Mouse (Mus musculus): ENCODE results near the gene Trdmt1.

Trdmt1 gene

DNA sequence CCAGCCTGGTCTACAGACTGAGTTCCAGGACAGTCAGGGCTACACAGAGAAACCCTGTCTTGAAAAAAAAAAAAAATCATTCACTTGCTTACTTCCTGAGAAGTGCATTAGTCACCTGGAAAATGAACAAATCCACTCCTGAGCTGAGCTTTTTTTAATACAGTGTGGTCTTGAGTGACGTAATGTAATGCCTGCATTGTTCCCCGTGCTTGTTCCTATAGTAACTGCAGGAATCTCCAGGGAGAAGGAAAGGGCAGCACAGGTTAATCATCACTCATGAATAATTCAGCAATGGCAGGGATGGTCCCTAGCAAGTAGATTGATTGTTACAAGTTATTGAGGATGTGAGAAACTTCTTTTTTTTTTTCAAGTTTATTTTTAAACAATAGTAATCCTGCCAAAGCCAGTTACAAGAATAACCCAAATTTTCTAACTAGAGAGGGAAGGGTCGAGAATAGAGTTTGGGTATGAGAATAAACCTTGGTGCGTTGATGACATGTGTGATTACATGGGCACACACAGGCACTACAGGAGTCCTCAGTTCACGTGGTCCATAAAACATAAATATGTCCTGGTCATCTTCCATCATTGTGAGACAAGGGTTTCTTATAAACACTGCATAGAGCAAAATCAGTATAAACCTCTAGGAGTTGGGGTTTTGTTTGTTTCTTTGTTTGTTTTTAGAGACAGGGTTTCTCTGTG lies 44.0 kb downstream of the Trdmt1 start:
- no peak for DNase-seq (ENCODE audit: low spot score in 2 of 2)

DNA sequence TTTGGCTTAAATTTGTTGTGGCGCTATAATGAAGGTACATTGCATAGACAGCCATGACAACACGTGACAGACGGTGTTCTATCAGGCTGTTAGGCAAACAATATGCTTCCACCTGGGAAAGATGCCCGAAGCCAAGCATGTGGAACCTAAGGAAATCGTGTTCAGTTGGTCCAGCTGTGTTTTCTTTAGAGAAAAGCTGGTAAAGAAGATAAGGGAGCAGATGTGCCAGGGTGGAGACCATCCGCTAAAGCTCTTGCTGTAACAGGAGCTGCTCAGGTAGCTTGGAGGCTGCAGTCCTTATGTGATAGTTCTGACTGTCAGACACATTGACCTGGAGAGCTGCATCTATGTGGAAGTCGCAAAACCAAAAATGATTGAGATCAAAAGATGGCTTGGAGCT lies 45.3 kb downstream of the Trdmt1 start:
- DNase-seq (ENCODE audit: low spot score in 2 of 2), result no peak

DNA sequence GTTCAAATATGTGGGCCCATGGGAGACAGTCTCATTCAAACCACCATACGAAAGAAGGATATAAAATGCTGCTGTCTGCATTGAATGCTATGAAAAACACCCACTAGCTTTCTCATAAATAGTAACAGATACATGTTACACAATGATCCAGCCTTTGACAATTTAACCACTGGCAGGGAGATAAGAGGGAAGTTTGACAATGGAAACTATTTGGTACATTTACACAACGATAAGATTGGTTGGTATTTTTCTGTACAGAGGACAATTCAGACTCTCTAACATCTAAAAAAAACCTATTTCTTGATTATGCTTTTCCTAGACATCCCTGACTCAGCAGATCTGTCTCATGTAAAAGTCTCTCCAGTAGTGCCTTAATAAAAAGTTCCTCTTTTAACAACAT lies 48.4 kb downstream of the Trdmt1 start:
- no peak for DNase-seq (ENCODE audit: low spot score in 2 of 2)

DNA sequence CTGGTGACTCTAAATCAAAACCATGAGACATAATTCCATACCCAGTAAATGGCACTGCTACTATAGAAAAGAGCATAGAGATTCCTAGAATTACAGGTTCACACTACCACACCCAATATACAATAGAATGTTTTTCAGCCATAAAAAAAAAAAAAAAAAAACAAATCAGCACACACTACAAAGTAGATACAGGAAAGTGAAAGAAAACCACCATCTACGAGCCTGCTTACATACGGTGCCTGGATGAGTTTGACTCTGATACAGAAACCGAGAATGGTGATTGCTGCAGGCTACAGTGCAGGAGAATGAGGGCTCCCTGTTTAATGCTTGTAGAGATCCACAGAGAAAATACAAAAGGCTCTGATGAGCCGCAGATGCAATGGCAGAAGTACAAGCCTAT lies 51.5 kb downstream of the Trdmt1 start:
- no peak for DNase-seq (ENCODE audit: low spot score in 2 of 2)

DNA sequence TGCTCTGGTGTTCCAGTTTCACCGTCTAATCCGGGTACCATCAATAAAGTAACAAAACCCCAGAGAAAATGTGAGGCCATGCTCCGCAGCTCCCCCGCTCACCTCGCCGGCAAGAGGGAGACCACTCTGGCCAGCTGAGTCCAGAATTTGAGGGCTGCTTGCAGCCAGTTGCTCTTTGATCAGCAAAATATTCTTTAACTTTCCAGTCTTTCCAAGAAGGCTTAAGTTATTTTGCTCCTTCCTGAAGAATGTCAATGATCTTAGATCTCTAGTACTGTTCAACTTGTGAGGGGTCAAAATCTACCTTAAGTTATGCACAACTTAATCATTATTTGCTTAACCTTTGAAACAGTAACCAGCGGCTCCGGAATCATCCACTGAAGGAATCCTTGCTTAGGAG lies 52.7 kb downstream of the Trdmt1 start, which contains the start of gene Cubn:
Cubn (minus strand) TSS at position 80 of the 400 bp plus-strand sequence.
- DNase-seq (ENCODE audit: low spot score in 2 of 2), result no peak

DNA sequence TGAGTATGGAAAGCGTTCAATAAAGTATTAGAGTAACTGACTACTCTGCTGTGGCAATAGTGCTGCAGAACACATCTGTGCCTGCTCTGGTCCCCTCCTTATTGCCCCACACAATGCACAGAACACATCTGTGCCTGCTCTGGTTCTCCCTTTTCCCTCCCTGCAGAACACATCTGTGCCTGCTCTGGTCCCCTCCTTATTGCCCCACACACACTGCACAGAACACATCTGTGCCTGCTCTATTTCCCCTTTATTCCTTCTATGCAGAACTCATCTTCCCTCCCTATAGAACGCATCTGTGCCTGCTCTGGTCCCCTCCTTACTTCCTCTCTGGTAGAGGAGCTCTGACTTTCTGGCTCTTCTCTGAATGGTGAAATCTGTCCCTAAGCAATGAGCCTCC lies 54.0 kb downstream of the Trdmt1 start:
- no peak for DNase-seq (ENCODE audit: low spot score in 2 of 2)

DNA sequence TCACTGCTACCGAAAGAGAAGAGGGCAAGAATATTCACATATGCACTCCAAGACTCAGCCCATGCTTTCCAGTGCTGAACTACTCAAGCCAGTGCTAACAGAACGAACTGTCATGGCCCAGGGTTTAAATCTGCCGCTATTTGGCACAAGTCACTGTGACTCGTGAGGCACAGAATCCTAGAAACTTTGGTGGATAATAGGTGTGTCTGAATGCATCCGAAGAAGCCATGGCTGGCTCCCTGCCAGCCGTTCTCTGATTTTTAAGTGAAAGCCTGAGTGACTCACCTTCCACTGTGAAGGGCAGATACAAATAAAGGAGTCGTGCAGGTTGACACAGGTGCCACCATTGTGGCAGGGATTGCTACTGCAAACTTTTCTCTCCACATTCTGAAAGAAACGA lies 58.0 kb downstream of the Trdmt1 start:
- DNase-seq (ENCODE audit: low spot score in 2 of 2), result no peak

DNA sequence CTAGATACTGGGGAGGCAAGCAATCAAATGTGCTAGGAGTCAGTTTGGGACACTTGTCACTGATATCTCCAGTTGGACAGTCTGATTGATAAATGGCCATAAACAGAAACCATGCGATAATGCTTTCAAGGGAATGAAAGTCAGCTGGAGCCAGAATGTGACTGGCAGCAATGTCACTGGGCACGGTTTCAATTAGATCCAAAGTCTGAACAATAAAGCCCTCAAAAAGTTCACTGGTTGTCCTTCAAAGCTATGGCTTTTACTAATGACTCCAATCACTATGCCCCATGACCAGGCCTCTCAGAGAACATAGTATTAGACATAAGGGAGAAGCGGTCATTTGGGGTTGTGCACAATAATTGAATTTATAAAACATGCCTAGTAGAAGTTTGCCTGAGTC lies 59.9 kb downstream of the Trdmt1 start:
- no peak for DNase-seq (ENCODE audit: low spot score in 2 of 2)

DNA sequence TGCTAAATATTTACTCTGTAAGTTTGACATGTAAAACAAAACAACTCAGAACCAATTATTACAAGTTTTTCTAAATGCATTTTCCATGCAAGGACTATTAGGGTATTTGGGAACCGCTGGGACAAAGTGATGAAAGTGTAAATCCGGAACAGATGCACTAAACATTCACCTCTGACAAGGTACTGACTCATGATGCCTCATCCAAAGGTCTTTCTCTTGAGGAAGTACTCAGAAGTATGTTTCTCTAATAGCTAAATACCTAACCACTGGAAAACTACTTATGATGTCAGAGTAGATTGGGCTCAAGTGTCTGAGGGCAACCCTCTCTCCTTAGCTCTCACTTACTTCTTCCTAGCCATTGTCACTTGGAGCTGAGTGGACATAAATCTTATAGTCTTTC lies 63.7 kb downstream of the Trdmt1 start:
- DNase-seq (ENCODE audit: low spot score in 2 of 2), result no peak

DNA sequence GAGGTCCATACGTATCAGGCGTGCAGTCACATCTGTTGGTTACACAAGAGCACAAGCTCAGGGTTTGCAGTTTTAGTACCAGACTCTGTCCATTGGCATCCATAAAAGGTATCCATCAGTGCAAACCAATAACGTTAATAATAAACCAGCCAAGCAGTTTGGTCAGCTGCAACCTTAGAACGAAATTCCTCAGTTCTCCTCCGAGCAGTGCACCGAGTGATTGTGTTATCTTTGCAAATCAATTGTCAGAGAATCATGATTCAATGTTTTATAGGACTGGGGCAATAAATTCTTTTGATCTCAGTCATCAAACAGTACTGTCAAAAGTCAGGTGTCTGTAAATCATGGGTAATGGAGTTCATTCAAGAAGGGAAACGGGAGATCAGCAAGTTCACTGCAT lies 65.3 kb downstream of the Trdmt1 start:
- DNase-seq (ENCODE audit: low spot score in 2 of 2), result no peak

DNA sequence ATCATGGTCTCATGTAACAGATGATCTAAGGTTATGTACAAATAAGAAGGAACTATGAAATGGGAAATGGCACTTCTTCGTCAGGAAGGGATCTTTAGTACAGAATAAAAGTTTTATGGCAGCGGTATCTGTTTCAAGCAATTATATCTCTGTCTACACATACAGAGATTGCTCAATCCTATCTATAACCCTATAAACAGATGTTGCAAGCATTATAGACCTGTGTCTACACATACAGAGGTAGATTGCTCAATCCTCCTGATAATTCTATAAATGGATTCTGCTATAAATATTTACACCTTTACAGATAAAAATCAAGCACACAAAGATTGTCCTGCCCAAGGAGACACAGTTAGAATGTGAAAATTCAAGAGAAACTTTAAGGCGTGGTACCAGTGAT lies 74.4 kb downstream of the Trdmt1 start:
- no peak for DNase-seq (ENCODE audit: low spot score in 2 of 2)

DNA sequence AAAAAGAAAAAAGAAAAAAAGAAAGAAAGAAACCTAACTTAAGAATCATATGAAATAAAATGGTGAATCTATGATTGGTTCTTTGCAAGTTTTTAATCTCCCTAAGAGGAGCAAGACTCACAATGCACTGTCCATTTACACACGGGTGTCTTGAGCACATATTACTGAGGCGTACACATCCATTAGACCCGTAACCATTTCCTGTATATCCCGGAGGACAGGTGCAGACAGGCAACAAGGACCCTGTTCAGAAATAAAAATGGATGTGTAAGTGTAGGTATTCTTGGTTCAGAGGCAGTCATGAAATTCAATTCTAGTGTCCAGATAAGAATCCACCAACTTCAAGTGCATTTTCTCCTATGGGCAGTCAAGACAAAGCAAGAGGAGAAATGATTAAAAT lies 74.8 kb downstream of the Trdmt1 start:
- DNase-seq (ENCODE audit: low spot score in 2 of 2), result no peak

DNA sequence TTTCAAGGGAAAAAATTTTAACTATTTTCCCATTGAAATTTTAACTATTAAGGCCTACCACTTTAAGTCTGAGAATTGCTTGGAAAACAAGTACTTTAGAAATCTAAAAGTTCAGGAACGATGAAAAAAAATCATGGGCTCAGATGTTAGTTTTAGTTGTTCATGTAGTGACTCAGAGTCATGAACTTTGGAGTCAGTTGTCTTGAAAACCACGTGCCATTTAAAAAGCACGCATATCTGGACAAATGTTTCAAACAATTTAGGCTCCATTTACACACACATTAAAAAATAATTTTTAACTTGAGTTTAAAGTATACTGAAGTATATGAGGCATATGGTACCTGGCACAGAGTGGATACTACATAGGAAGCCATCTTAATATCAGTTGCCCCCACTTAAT lies 77.8 kb downstream of the Trdmt1 start:
- DNase-seq (ENCODE audit: low spot score in 2 of 2), result no peak
